Mouse (Mus musculus): Measurements from ENCODE around the gene Snapc4. TPM values are rescaled to one million over a fixed set of nuclear protein-coding genes. Genes with fewer than 3 reads are reported as not detected.
"Not testable (repeated sequence)": the region's sequence is repeated elsewhere in the genome, so short reads cannot be mapped to it uniquely, and the experiment has no call there.

Gene Snapc4
- total RNA-seq, 2 experiments from 2014 or later, result 8.5 to 9.3 TPM

GRCm38 (mm10) chr2:26388682-26389153 lies 8.3 kb upstream of the Snapc4 start:
- intact Hi-C loops (cut with DNase I), result loop anchor here (2.0 kb wide), 1 partner anchor 20 kb away; the partner anchor contains the start of gene Inpp5e
- no peak for DNase-seq

- intact Hi-C loops (cut with DNase I), result loop anchor here (2.0 kb wide), 1 partner anchor 21 kb away; the partner anchor contains the start of gene Inpp5e
- no peak for DNase-seq
Observed at GRCm38 (mm10) chr2:26387713-26388112, 7.3 kb upstream of the Snapc4 start.

- DNase-seq; intact Hi-C loops (cut with DNase I): not testable (repeated sequence)
Observed at GRCm38 (mm10) chr2:26380871-26381270, 418 bp upstream of the Snapc4 start.

GRCm38 (mm10) chr2:26372396-26372795 lies 8.1 kb downstream of the Snapc4 start:
- intact Hi-C loops (cut with DNase I), result no loop called here
- no peak for DNase-seq

GRCm38 (mm10) chr2:26368572-26368971 lies 11.9 kb downstream of the Snapc4 start:
- intact Hi-C loops (cut with DNase I), result no loop called here
- DNase-seq, result peak; percentile 51 to 58

GRCm38 (mm10) chr2:26367911-26368310 lies 12.5 kb downstream of the Snapc4 start:
- intact Hi-C loops (cut with DNase I), result no loop called here
- no peak for DNase-seq

- peak; percentile 84 for DNase-seq
- intact Hi-C loops (cut with DNase I), result no loop called here
Observed at GRCm38 (mm10) chr2:26364738-26365465, 15.6 kb downstream of the Snapc4 start.

GRCm38 (mm10) chr2:26363481-26363880 lies 17.0 kb downstream of the Snapc4 start:
- DNase-seq, result no peak
- intact Hi-C loops (cut with DNase I), result no loop called here

- intact Hi-C loops (cut with DNase I), result no loop called here
Observed at GRCm38 (mm10) chr2:26362991-26363390, 17.5 kb downstream of the Snapc4 start.

GRCm38 (mm10) chr2:26360772-26361171 lies 19.7 kb downstream of the Snapc4 start, which contains the start of gene Card9:
Gene Card9 (minus strand): TSS chr2:26360918.
- DNase-seq, result no peak
- intact Hi-C loops (cut with DNase I), result no loop called here

More at GRCm38 (mm10) chr2:26362991-26363390, 17.5 kb downstream of the Snapc4 start:
- DNase-seq, result no peak

- peak in 1 of 2 experiments; percentile 59 for DNase-seq
- intact Hi-C loops (cut with DNase I), result no loop called here
Observed at GRCm38 (mm10) chr2:26359983-26360382, 20.5 kb downstream of the Snapc4 start.

GRCm38 (mm10) chr2:26358667-26359320 lies 21.7 kb downstream of the Snapc4 start:
- no peak for DNase-seq
- intact Hi-C loops (cut with DNase I), result no loop called here

GRCm38 (mm10) chr2:26357484-26357883 lies 23.0 kb downstream of the Snapc4 start:
- DNase-seq, result no peak
- intact Hi-C loops (cut with DNase I), result no loop called here

- no peak for DNase-seq
- intact Hi-C loops (cut with DNase I), result no loop called here
Observed at GRCm38 (mm10) chr2:26356678-26357077, 23.8 kb downstream of the Snapc4 start.

GRCm38 (mm10) chr2:26356231-26356630 lies 24.2 kb downstream of the Snapc4 start:
- intact Hi-C loops (cut with DNase I), result no loop called here
- DNase-seq, result no peak

- intact Hi-C loops (cut with DNase I), result loop anchor here (2.0 to 5.0 kb wide), 2 partner anchors 22 to 37 kb away; partner anchors contain the start of gene Gpsm1
- DNase-seq, result no peak
Observed at GRCm38 (mm10) chr2:26354401-26354800, 26.1 kb downstream of the Snapc4 start.

GRCm38 (mm10) chr2:26353066-26353980 lies 27.1 kb downstream of the Snapc4 start:
- DNase-seq, result no peak
- intact Hi-C loops (cut with DNase I), result loop anchor here (5.0 kb wide), 1 partner anchor 36 kb away; the partner anchor contains the start of gene Gpsm1

- intact Hi-C loops (cut with DNase I), result loop anchor here (1.0 to 5.0 kb wide), 3 partner anchors 27 to 52 kb away; partner anchors contain the start of gene Gpsm1
- DNase-seq, result peak in 1 of 2 experiments; percentile 46
Observed at GRCm38 (mm10) chr2:26352291-26352910, 28.1 kb downstream of the Snapc4 start.

GRCm38 (mm10) chr2:26351358-26352290 lies 28.8 kb downstream of the Snapc4 start, which contains the start of gene Dnlz:
Gene Dnlz (minus strand): TSS chr2:26352110.
- peak; percentile 94 to 97 for DNase-seq
- intact Hi-C loops (cut with DNase I), result loop anchor here (1.0 to 5.0 kb wide), 3 partner anchors 26 to 51 kb away; partner anchors contain the start of gene Gpsm1

Data from heart, postnatal 36 days (tissue).